Comparison of ENCODE assay signal across 8 mouse cellular contexts in the genomic region with DNA sequence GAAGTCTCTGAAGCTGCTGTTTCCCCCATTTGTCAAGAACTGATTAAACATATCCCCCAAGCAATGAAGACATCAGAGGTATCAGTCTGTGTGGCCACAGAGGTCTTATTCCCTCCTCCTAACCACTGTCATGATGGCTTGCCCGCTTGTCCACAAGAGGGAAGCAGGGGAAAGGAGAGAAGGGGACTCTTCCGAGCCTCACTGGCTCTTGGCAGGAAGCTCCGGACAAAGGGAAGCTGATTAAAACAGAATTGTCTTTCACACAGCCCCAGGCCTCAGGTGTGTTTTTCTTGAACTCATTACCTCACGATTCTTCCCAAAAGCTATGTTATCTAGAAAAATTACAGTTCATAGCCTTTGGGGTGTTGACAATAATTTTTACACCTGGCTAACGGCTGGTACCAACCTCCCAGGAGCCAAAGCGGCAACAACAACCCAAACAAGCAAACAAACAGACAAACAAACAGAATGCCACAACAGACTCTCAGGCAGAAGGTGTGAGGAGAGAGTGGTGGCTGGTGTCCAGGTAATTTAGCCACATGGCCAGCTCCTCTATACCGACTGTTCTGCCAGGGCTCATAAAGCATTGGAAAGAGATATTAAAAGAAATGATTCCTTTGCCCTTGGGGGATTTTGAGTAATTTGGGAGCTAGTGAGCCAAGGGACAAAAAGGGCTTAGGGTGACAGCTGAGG.
A peak's percentile ranks its signal among the peaks of the same experiment; 100 is the strongest.
DNase-seq lines count a peak whose midpoint lies in the region; ATAC-seq lines count a peak whose summit lies in the region.

No protein-coding gene starts in this region.

- DNase-seq in gastrocnemius, adult 18-20 months (ENCODE audit: low spot score) = peak; percentile 22
- DNase-seq in gastrocnemius, postnatal 25 days = no peak
- DNase-seq in MN1 (ENCODE audit: low spot score) = peak; percentile 68
- peak; percentile 87 to 89 for DNase-seq in cerebellum, postnatal 10 days
- peak; percentile 35 for DNase-seq in kidney, adult 18-20 months
- no peak for DNase-seq in urinary bladder, postnatal 4 days (ENCODE audit: low spot score in 2 of 2)
- no peak for DNase-seq in layer of hippocampus, postnatal 36 days

- peak; percentile 48; the same call in 1 of the 2 replicates for ATAC-seq in megakaryocyte progenitor cell, adult 5-6 weeks (replicated peaks; ENCODE audit: poor library complexity)

Comparison
In these comparisons a context has a peak if more than half of its experiments do, and no peak if none do; other contexts are left out.
1. DNase-seq: peak in gastrocnemius, adult 18-20 months (single experiment), MN1 (single experiment), cerebellum, postnatal 10 days (2 of 2) and kidney, adult 18-20 months (single experiment); none in gastrocnemius, postnatal 25 days (single experiment), urinary bladder, postnatal 4 days (0 of 2) and layer of hippocampus, postnatal 36 days (0 of 2).